Mouse (Mus musculus): ENCODE data around the gene Hdac5. TPM values are rescaled to one million over a fixed set of nuclear protein-coding genes. Genes with fewer than 3 reads are reported as not detected.

Gene Hdac5
- polyA plus RNA-seq (2012) = 158 and 159 TPM in 2 replicates

DNA sequence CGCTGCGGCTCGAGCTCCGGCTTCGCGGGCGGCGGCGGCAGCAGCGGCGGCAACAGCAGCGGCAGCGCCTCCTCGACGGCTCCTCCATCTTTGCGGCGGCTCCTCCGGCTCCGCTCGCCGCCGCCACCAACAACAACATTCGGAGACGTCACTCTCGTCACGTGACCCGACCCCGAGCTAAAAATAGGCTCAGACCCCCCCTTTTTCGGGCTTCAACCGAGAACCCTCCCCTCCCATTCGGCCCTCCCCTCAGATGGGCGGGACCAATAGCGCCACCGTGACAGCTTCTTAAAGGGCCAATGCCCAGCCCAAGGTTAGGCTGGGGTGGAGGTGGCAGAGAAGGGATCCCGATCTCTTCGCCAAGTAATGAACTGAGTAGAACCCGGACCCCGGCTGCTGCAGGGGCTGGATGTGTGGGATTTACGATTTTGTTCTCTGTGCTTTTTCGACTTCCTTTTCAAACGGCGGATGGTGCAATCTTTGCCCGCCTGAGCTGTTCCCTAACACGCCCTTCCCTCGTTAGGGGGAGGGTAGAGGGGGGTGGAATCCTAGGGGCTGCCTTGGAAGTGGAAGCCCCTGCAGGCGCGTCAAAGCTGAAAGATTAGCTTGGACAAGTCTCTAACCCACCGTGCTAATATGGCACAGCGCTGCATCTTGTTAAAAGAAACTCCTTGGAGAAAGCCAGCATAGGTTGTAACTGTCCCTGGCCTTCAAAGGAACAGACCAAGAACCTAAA, at the start of gene Hdac5:
Hdac5 (minus strand) TSS at position 161 of the 736 bp plus-strand sequence.

GRCm38 (mm10) chr11:102268520-102269244, 38.7 kb upstream of the Hdac5 start, which contains the start of gene Asb16:
Gene Asb16, plus strand, starts transcription at chr11:102268743.

GRCm38 (mm10) chr11:102248630-102249230, 18.8 kb upstream of the Hdac5 start, which contains the start of gene BC030867:
Gene BC030867, plus strand, starts transcription at chr11:102248882.

DNA sequence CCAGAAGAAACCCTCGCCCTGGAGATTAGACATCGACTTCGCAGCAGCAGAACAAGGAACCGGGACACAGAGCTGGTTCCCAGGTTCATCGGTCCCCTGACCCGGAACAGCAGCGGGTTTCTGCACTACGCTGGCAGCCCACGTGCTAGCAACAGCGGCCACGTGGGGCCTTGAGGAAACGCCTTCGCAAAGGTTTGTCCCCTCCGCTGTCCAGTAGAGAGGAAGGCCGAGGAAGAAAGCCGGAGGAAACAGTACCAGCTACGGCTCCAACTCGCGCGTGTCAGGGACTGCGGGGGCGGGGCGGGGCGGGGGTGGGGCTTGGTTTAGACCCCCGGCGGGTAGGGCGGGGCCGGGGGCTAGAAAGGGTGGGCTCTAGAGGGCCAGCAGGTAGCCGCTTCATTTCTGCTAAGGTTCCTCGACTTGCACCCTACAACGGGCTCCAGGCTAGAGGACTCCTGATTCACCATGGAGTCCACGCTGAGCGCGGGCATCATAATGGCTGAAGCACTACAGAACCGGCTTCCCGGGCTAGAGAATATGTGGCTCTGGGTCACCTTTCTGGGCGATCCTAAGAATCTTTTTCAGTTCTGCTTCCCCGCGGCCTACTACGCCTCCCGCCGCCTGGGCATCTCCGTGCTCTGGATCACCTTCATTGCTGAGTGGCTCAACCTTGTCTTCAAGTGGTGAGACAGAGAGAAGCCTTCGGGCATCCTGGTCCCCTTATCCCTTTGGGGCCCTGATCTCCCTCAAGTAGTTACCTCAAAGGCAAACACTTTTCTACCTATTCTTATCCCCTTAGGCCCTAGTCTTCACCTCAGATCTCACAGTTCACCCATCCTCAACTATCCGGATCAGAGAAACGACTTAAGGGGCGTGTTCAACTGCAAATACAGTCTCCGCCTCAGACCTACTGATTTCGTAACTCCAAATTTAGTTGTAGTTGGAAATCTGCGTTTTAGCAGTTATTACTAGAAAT, 40.2 kb downstream of the Hdac5 start, which contains the start of gene G6pc3:
G6pc3 (plus strand) TSS at position 160 of the 976 bp plus-strand sequence.

DNA sequence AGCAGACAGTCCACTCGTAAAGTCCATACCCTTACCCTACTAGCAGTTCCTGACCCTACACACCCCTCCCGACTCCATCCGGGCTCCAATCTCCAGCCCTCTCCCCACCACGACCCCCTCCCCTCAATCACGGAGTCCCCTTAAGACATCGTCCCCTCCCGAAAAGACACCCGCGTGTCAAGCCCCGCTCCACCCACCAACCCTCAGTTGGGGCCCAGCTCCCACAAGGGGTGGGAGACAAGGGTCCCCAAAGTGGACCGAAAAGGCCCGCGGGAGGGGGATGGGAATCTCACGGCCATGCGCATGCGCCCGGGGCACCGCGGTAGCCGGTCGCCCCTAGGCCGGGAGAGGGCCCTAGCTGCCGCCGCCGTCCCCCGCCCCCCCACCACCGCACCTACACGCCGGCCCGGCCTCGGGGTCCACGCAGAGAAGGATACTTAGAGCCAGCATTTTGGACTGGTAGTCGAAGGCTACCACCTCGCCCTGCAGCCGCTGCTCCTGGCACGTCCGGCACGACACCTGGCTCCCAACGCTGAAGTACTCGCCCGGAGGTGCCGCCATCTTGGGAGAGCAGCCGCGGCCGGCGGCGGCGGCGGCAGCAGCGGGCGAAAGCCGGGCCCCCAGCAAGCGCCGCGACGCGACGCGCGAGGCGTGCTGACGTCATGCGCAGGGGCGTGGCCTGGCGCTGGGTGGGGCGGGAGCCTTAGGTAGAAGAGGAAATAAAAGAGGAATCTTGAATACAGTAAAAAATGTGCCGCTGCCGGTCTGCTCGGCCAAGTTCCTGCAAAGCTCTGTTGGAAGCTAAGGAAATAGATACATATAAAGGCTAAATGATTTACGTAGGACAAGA, 45.1 kb downstream of the Hdac5 start, which contains the start of gene Lsm12:
Lsm12 (minus strand) TSS at position 651 of the 850 bp plus-strand sequence.

DNA sequence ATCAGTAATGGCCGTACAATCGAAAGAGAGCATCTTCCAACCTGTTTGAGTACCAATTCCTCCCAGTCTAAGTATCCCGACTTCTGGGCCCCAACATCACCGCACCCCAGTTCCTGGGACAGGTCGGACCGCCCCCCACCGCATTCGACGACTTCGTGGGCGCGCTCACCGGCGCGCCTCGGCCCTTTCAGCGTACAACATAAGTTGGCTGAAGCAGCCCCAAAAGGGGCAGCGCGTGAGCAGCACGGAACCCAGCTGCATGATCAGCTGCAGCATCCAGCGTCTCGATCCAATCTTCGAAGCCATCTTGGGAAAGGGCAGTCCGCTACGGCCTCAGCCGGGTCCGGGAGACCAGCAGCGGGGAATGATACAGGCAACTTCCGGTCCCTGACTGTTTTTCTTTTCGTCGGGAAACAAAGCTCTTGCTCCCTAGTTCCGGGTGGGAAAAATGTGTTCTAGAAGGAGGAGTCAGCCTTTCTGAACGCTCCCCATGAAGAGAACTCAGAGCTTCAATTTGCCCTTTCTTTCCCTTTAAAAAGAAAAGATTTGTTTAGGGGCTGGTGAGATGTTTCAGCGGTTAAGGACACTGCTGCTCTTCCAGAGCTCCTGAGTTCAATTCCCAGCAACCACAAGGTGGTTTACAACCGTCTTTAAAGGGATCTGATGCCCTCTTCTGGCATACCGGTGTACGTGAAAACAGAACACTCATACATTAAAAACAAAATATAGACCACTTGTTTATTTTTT, 73.8 kb downstream of the Hdac5 start, which contains the start of gene Tmem101:
Tmem101 (minus strand) TSS at position 366 of the 747 bp plus-strand sequence.

DNA sequence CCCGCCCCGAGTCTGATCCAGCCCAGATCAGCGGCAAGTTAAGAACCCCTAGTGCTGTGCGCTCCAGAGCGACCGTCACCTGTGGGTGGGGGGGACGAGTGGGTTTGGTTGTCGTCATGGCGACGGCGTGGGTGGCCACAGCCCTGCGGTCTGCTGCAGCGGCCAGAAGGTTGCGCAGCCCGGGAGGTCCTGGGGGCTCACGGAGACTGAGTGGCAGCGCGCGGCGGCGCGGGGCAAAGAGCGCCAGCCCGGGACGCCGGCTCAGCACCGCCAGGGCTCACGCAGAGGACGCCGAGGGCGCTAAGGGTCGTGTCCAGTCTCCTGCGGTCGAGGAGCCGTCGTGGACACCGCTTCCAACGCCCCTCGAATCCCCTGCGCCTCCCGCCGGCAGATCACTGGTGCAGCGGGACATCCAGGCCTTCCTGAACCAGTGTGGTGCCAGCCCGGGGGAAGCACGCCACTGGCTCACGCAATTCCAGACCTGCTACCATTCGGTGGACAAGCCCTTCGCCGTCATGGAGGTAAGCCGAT, 84.4 kb downstream of the Hdac5 start, which contains the start of gene Nags:
Nags (plus strand) TSS at position 43 of the 531 bp plus-strand sequence.

Other genes starting within 250 kb of the Hdac5 start
- not detected in 2 replicates for gene Cfap97d1, start 245.9 kb downstream of the Hdac5 start, polyA plus RNA-seq (2012)
- 9.9 and 11.0 TPM in 2 replicates for gene Dusp3, start 243.2 kb downstream of the Hdac5 start, polyA plus RNA-seq (2012)
- gene Mpp3, start 201.7 kb downstream of the Hdac5 start, polyA plus RNA-seq (2012) = 0.08 TPM in 1 of 2 replicates, not detected in the other
- 1.2 and 1.8 TPM in 2 replicates for gene Cd300lg, start 188.7 kb downstream of the Hdac5 start, polyA plus RNA-seq (2012)
- 2.4 TPM in 2 replicates for gene Mpp2, start 141.7 kb downstream of the Hdac5 start, polyA plus RNA-seq (2012)
- not detected in 2 replicates for gene Ppy, start 128.8 kb downstream of the Hdac5 start, polyA plus RNA-seq (2012)
- not detected in 2 replicates for gene Pyy, start 122.3 kb downstream of the Hdac5 start, polyA plus RNA-seq (2012)
- gene Nags, start 84.7 kb downstream of the Hdac5 start, polyA plus RNA-seq (2012) = 1.1 and 1.3 TPM in 2 replicates
- gene Tmem101, start 73.8 kb downstream of the Hdac5 start, polyA plus RNA-seq (2012) = 7.9 and 11.8 TPM in 2 replicates
- 97.8 and 116 TPM in 2 replicates for gene Lsm12, start 44.9 kb downstream of the Hdac5 start, polyA plus RNA-seq (2012)
- 57.4 and 70.2 TPM in 2 replicates for gene G6pc3, start 40.5 kb downstream of the Hdac5 start, polyA plus RNA-seq (2012)
- gene BC030867, start 18.7 kb upstream of the Hdac5 start, polyA plus RNA-seq (2012) = 8.4 and 10.1 TPM in 2 replicates
- gene Asb16, start 38.6 kb upstream of the Hdac5 start, polyA plus RNA-seq (2012) = 0.81 and 1.0 TPM in 2 replicates
- gene Tmub2, start 54.8 kb upstream of the Hdac5 start, polyA plus RNA-seq (2012) = 36.1 and 37.7 TPM in 2 replicates
- 94.8 and 103 TPM in 2 replicates for gene Atxn7l3, start 66.5 kb upstream of the Hdac5 start, polyA plus RNA-seq (2012)
- gene Ubtf, start 89.6 kb upstream of the Hdac5 start, polyA plus RNA-seq (2012) = 161 and 212 TPM in 2 replicates
- 2.7 and 4.3 TPM in 2 replicates for gene Slc4a1, start 136.0 kb upstream of the Hdac5 start, polyA plus RNA-seq (2012)
- gene Rundc3a, start 163.2 kb upstream of the Hdac5 start, polyA plus RNA-seq (2012) = 1.8 and 3.5 TPM in 2 replicates
- 222 and 234 TPM in 2 replicates for gene Slc25a39, start 177.8 kb upstream of the Hdac5 start, polyA plus RNA-seq (2012)
- gene Grn, start 200.1 kb upstream of the Hdac5 start, polyA plus RNA-seq (2012) = 72.3 and 103 TPM in 2 replicates
- gene Fam171a2, start 217.5 kb upstream of the Hdac5 start, polyA plus RNA-seq (2012) = 4.1 and 7.0 TPM in 2 replicates
- gene Itga2b, start 240.0 kb upstream of the Hdac5 start, polyA plus RNA-seq (2012) = 113 and 212 TPM in 2 replicates

Measured in megakaryocyte-erythroid progenitor cell, adult 5 weeks (primary cell).